Mouse (Mus musculus): ENCODE measurements around the gene Samd4b. TPM values are rescaled to one million over a fixed set of nuclear protein-coding genes. Genes with fewer than 3 reads are reported as not detected.

Samd4b gene
- polyA plus RNA-seq, 1 experiment = 25.2 TPM

DNA sequence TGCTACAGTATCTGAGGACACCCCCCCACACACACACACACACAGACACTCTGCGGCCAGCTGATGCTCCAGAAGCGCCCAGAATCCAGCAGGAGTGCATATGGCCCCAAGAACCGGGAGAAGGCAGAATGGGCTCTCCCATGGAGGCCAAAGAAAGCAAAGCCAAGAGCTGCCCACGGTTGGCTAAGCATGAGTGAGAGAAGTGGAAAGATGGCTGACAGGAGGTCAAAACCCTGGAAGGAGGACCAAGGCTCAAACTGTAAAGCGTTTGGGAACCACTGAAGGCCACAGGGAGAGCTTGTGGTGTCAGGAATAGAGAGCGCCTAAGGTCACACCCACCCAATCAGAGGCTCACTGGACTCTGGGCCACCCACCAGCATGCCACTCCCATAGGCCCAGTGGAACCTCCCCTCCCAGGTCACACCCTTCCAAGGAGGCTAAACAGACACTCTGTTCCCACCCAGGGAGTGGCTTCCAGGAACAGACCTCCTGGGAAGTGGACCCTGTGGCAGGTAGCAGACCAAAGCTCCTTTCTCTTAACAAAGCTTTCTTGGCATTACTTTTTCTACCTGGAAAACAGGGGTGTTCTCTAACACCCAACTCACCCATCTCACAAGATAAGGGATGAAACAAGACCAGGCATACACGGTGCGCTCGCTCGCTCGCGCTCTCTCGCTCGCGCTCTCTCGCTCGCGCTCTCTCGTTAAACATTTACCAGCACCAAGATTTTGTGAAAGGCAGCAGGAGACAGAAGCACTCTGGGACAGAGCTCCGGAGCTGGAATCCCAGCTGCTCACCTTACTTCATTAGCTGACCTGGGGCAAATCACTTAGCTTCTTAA lies 1.3 kb downstream of the Samd4b start:
- Histone ChIP-seq H3K4me1 (ENCODE audit: control insufficient read depth, insufficient read depth, low read length) (peaks cover 7% of the 10 kb centered on the region; the same call in 1 of the 2 replicates), H3K4me3 (replicated peaks; ENCODE audit: control insufficient read depth, low read depth, low read length) (peak overlapping the region; percentile 69), H3K27ac (ENCODE audit: control insufficient read depth, insufficient read depth, low read depth, low read length, poor library complexity) (no peak overlapping the region)
- TF ChIP-seq CTCF (IDR thresholded peaks at IDR 0.05; ENCODE audit: control insufficient read depth, insufficient read depth, low read length) = no peak
- no peak for TF ChIP-seq POLR2A (IDR thresholded peaks at IDR 0.05; ENCODE audit: borderline replicate concordance, control insufficient read depth, low read depth, low read length)
- 84% methylated on average over 20 of the region's 20 CpGs for WGBS

GRCm38 (mm10) chr7:28595751-28596435 lies 2.1 kb downstream of the Samd4b start:
- Histone ChIP-seq H3K4me1 (ENCODE audit: control insufficient read depth, insufficient read depth, low read length) (peaks cover 7% of the 10 kb centered on the region; the same call in 1 of the 2 replicates), H3K27ac (ENCODE audit: control insufficient read depth, insufficient read depth, low read depth, low read length, poor library complexity) (no peak overlapping the region), H3K4me3 (replicated peaks; ENCODE audit: control insufficient read depth, low read depth, low read length) (no peak overlapping the region)
- TF ChIP-seq CTCF (IDR thresholded peaks at IDR 0.05; ENCODE audit: control insufficient read depth, insufficient read depth, low read length) (no peak), POLR2A (IDR thresholded peaks at IDR 0.05; ENCODE audit: borderline replicate concordance, control insufficient read depth, low read depth, low read length) (no peak)
- 75% methylated on average over 8 of the region's 8 CpGs for whole genome bisulfite sequencing

- H3K27ac ChIP-seq (ENCODE audit: control insufficient read depth, insufficient read depth, low read depth, low read length, poor library complexity) = peak overlapping the region; percentile 18
- no peak overlapping the region for H3K4me3 ChIP-seq (replicated peaks; ENCODE audit: control insufficient read depth, low read depth, low read length)
- WGBS = 56% methylated on average over 14 of the region's 14 CpGs
- TF ChIP-seq POLR2A (IDR thresholded peaks at IDR 0.05; ENCODE audit: borderline replicate concordance, control insufficient read depth, low read depth, low read length) = no peak
- TF ChIP-seq CTCF (IDR thresholded peaks at IDR 0.05; ENCODE audit: control insufficient read depth, insufficient read depth, low read length) = no peak
- H3K4me1 ChIP-seq (ENCODE audit: control insufficient read depth, insufficient read depth, low read length) = peaks cover 7% of the 10 kb centered on the region; the same call in 1 of the 2 replicates
Measured at GRCm38 (mm10) chr7:28593206-28594111, 4.5 kb downstream of the Samd4b start.

- H3K4me1 ChIP-seq (ENCODE audit: control insufficient read depth, insufficient read depth, low read length) = peaks cover 7% of the 10 kb centered on the region; the same call in 1 of the 2 replicates
- TF ChIP-seq POLR2A (IDR thresholded peaks at IDR 0.05; ENCODE audit: borderline replicate concordance, control insufficient read depth, low read depth, low read length) (no peak), CTCF (IDR thresholded peaks at IDR 0.05; ENCODE audit: control insufficient read depth, insufficient read depth, low read length) (no peak)
- no peak overlapping the region for H3K4me3 ChIP-seq (replicated peaks; ENCODE audit: control insufficient read depth, low read depth, low read length)
- no peak overlapping the region for H3K27ac ChIP-seq (ENCODE audit: control insufficient read depth, insufficient read depth, low read depth, low read length, poor library complexity)
- 74% methylated on average over 1 of the region's 1 CpGs for WGBS
Measured at GRCm38 (mm10) chr7:28591862-28592261, 6.1 kb downstream of the Samd4b start.

DNA sequence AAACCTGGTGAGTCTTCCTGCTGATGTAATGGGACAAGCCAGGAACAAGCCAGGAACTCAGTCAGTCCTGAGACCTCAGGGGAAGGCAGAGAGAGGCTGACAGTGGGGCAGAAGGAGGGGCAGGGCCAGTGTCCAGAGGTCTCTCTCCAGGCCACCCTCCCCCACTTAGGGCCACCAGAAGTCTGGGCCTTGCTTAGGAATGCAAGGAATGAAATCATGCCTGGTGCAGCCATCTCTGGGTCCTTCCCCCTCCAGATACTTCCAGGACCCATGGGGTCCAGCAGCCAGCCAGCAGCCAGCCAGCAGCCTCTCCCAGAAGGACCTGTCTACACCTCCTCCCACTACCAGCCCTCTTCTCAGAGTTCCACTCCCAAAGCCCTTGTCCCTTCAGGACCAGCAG lies 10.3 kb downstream of the Samd4b start:
- Histone ChIP-seq H3K4me1 (ENCODE audit: control insufficient read depth, insufficient read depth, low read length) (peaks cover 4% of the 10 kb centered on the region; the same call in 1 of the 2 replicates), H3K4me3 (replicated peaks; ENCODE audit: control insufficient read depth, low read depth, low read length) (no peak overlapping the region), H3K27ac (ENCODE audit: control insufficient read depth, insufficient read depth, low read depth, low read length, poor library complexity) (no peak overlapping the region)
- TF ChIP-seq POLR2A (IDR thresholded peaks at IDR 0.05; ENCODE audit: borderline replicate concordance, control insufficient read depth, low read depth, low read length) (no peak), CTCF (IDR thresholded peaks at IDR 0.05; ENCODE audit: control insufficient read depth, insufficient read depth, low read length) (no peak)

GRCm38 (mm10) chr7:28586663-28587411 lies 11.1 kb downstream of the Samd4b start:
- Histone ChIP-seq H3K27ac (ENCODE audit: control insufficient read depth, insufficient read depth, low read depth, low read length, poor library complexity) (no peak overlapping the region), H3K4me3 (replicated peaks; ENCODE audit: control insufficient read depth, low read depth, low read length) (no peak overlapping the region), H3K4me1 (ENCODE audit: control insufficient read depth, insufficient read depth, low read length) (peaks cover 3% of the 10 kb centered on the region; the same call in 1 of the 2 replicates)
- 69% methylated on average over 6 of the region's 6 CpGs for WGBS
- TF ChIP-seq CTCF (IDR thresholded peaks at IDR 0.05; ENCODE audit: control insufficient read depth, insufficient read depth, low read length) (no peak), POLR2A (IDR thresholded peaks at IDR 0.05; ENCODE audit: borderline replicate concordance, control insufficient read depth, low read depth, low read length) (no peak)

- H3K27ac ChIP-seq (ENCODE audit: control insufficient read depth, insufficient read depth, low read depth, low read length, poor library complexity) = no peak overlapping the region
- H3K4me1 ChIP-seq (ENCODE audit: control insufficient read depth, insufficient read depth, low read length) = peaks cover 5% of the 10 kb centered on the region; the same call in 1 of the 2 replicates
- TF ChIP-seq CTCF (IDR thresholded peaks at IDR 0.05; ENCODE audit: control insufficient read depth, insufficient read depth, low read length) (no peak), POLR2A (IDR thresholded peaks at IDR 0.05; ENCODE audit: borderline replicate concordance, control insufficient read depth, low read depth, low read length) (no peak)
- WGBS = 73% methylated on average over 6 of the region's 6 CpGs
- no peak overlapping the region for H3K4me3 ChIP-seq (replicated peaks; ENCODE audit: control insufficient read depth, low read depth, low read length)
Measured at GRCm38 (mm10) chr7:28585001-28585400, 12.9 kb downstream of the Samd4b start.

Measured in bone marrow, adult 2 months (tissue).